Mouse (Mus musculus): ENCODE measurements at regions not wholly inside any gene's neighbourhood (a gene's known extent, or its start where the extent isn't known, plus 50 kb on each side); places are given as distances from the start of the nearest gene placed in this dataset.
"Not testable (repeated sequence)": the region's sequence is repeated elsewhere in the genome, so short reads cannot be mapped to it uniquely, and the experiment has no call there.

DNA sequence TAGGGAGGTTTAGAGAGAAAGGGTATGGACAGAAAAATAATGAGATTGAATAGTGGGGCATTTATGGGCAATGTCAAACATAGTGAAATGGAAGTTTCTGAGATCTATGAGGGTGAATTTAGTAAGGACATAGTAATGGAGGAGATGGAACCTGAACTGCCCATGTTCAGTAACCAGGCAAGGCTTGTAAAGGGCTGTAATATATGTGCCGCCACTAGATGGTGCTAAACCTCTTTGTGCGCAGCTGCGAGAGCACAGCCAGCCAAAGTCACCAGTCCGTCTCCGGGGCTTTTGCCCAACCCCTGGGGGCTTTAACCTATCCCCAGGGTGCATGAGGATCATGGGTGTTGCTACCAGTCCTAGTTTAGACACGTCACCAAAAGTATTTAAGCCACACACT is 77.7 kb upstream of the Vmn2r25 start:
- H3K9ac ChIP-seq, result not testable (repeated sequence)
- WGBS, result 0% methylated on average over 3 of the region's 6 CpGs
- ATAC-seq (ENCODE audit: insufficient read depth), result peak; percentile 75; the same call in 1 of the 2 replicates

DNA sequence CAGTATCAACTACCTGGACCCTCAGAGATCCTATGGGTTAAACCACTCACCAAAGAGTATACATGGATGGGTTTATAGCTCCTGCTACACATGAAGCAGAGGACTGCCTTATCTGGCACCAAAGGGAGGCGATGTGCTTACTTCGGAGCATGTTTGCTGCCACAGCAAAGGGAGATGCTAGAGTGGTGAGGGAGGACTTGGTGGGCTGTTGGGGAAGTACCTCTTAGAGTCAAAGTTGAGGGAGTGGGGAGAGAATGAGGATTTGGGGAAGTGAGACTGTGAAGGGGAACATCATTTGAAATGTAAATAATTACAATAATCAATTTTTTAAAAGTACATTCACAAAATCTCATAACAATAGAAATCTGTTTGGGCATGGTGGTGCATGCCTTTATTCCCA is 84.7 kb upstream of the Vmn2r25 start:
- no peak for ATAC-seq (ENCODE audit: insufficient read depth)
- Histone ChIP-seq H3K27ac (ENCODE audit: low read depth) (no peak overlapping the region), H3K9ac (no peak overlapping the region), H3K4me3 (ENCODE audit: low read depth, low read length) (no peak overlapping the region), H3K4me2 (no peak overlapping the region), H3K9me3 (ENCODE audit: low read depth, low read length) (no peaks in the 10 kb centered on the region), H3K4me1 (ENCODE audit: insufficient read depth) (no peaks in the 10 kb centered on the region), H3K36me3 (ENCODE audit: insufficient read depth) (no peaks in the 10 kb centered on the region), H3K27me3 (ENCODE audit: insufficient read depth, low read length) (no peaks in the 10 kb centered on the region)
- 95% methylated on average over 2 of the region's 2 CpGs for WGBS
- no peak for DNase-seq
- no peak for TF ChIP-seq CTCF (IDR thresholded peaks at IDR 0.05; ENCODE audit: low read depth)

More for the DNA sequence above, 77.7 kb upstream of the Vmn2r25 start:
- DNase-seq, result peak; percentile 2
- not testable (repeated sequence) for H3K9me3 ChIP-seq (ENCODE audit: low read depth, low read length); H3K27me3 ChIP-seq (ENCODE audit: insufficient read depth, low read length); H3K36me3 ChIP-seq (ENCODE audit: insufficient read depth); H3K4me1 ChIP-seq (ENCODE audit: insufficient read depth); H3K4me2 ChIP-seq; H3K4me3 ChIP-seq (ENCODE audit: low read depth, low read length); H3K27ac ChIP-seq (ENCODE audit: low read depth)
- peak; percentile 63 for TF ChIP-seq CTCF (IDR thresholded peaks at IDR 0.05; ENCODE audit: low read depth)

GRCm38 (mm10) chr6:123961321-123961720 is 63.0 kb upstream of the Vmn2r26 start:
- Histone ChIP-seq H3K27me3 (ENCODE audit: insufficient read depth, low read length) (no peaks in the 10 kb centered on the region), H3K27ac (ENCODE audit: low read depth) (no peak overlapping the region), H3K4me2 (no peak overlapping the region), H3K9ac (no peak overlapping the region), H3K4me1 (ENCODE audit: insufficient read depth) (no peaks in the 10 kb centered on the region), H3K9me3 (ENCODE audit: low read depth, low read length) (no peaks in the 10 kb centered on the region), H3K4me3 (ENCODE audit: low read depth, low read length) (no peak overlapping the region), H3K36me3 (ENCODE audit: insufficient read depth) (no peaks in the 10 kb centered on the region)
- no peak for ATAC-seq (ENCODE audit: insufficient read depth)
- WGBS, result 74% methylated on average over 2 of the region's 2 CpGs
- TF ChIP-seq CTCF (IDR thresholded peaks at IDR 0.05; ENCODE audit: low read depth), result no peak
- no peak for DNase-seq

DNA sequence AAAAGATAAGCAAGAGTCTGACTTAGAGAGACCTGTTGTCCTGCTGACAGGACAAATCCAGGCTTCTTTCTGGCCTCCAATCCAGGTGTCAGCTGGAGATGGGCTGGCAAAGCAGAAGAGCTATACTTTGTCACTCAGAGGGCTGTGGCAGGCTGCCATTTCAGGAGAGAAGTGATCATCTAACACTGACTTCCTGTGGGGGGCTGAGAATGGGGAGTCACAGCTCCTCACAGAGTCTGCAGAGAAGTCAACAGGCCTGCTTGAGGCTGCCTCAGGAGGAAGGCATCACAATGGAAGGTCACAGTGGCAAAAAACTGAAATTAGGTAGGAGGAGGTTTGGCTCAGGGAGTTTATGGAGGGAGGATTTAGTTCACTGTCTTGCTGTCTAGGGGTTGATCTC is 53.2 kb upstream of the Vmn2r26 start:
- DNase-seq, result no peak
- Histone ChIP-seq H3K27me3 (ENCODE audit: insufficient read depth, low read length) (no peaks in the 10 kb centered on the region), H3K4me2 (no peak overlapping the region), H3K9ac (no peak overlapping the region), H3K9me3 (ENCODE audit: low read depth, low read length) (no peaks in the 10 kb centered on the region), H3K27ac (ENCODE audit: low read depth) (no peak overlapping the region), H3K4me1 (ENCODE audit: insufficient read depth) (no peaks in the 10 kb centered on the region), H3K4me3 (ENCODE audit: low read depth, low read length) (no peak overlapping the region), H3K36me3 (ENCODE audit: insufficient read depth) (no peaks in the 10 kb centered on the region)
- TF ChIP-seq CTCF (IDR thresholded peaks at IDR 0.05; ENCODE audit: low read depth), result no peak
- ATAC-seq (ENCODE audit: insufficient read depth), result no peak

All from lung, embryonic 14.5 days (tissue).